ENCODE assay signal across 8 mouse cellular contexts in genomic region chr8:84614512-84615223, GRCm38 (mm10). TPM values are rescaled to one million over a fixed set of nuclear protein-coding genes. Genes with fewer than 3 reads are reported as not detected.
DNase-seq lines count a peak whose midpoint lies in the region; ATAC-seq lines count a peak whose summit lies in the region.

No protein-coding gene starts in this region.

- WGBS in neural tube, embryonic 13.5 days = 28% methylated on average over 16 of the region's 16 CpGs
- WGBS in midbrain, embryonic 15.5 days = 32% methylated on average over 16 of the region's 16 CpGs

- peak; percentile 17 for DNase-seq in gastrocnemius, adult 18-20 months (ENCODE audit: low spot score)
- no peak for DNase-seq in gastrocnemius, adult 8-10 months (ENCODE audit: low spot score in 2 of 2)
- peak; percentile 64 for DNase-seq in thymus, postnatal 0 days (ENCODE audit: low spot score)
- no peak for DNase-seq in thymus, adult 18-20 months
- no peak for DNase-seq in spleen, postnatal 4 days (ENCODE audit: low spot score in 2 of 2)

- H3K27ac ChIP-seq in neural tube, embryonic 13.5 days (replicated peaks) = 0 out of 2 replicates have a peak overlapping the region, but pooled peaks have one; percentile 18
- H3K27ac ChIP-seq in midbrain, embryonic 15.5 days = no peak overlapping the region

- H3K4me2 ChIP-seq in neural tube, embryonic 13.5 days = no peak overlapping the region
- no peak overlapping the region for H3K4me2 ChIP-seq in midbrain, embryonic 15.5 days

- H3K9me3 ChIP-seq in neural tube, embryonic 13.5 days = no peaks in the 10 kb centered on the region
- H3K9me3 ChIP-seq in midbrain, embryonic 15.5 days = no peaks in the 10 kb centered on the region

- peak; percentile 45 to 59; a peak in 2 of 4 replicates for ATAC-seq in hematopoietic stem cell, adult 5-6 weeks (replicated peaks in 1 of 2; ENCODE audit: insufficient read depth in 1 of 2, low FRiP score in 2 of 2, low TSS enrichment in 1 of 2, low read depth in 1 of 2, poor library complexity in 2 of 2, severe bottlenecking in 2 of 2)
- no peak for ATAC-seq in neural tube, embryonic 13.5 days (ENCODE audit: low read depth)
- no peak for ATAC-seq in midbrain, embryonic 15.5 days (replicated peaks)

- no peaks in the 10 kb centered on the region for H3K27me3 ChIP-seq in neural tube, embryonic 13.5 days
- 0 out of 2 replicates have a peak, but pooled peaks cover 5% of the 10 kb centered on the region for H3K27me3 ChIP-seq in midbrain, embryonic 15.5 days (replicated peaks)

- H3K4me3 ChIP-seq in neural tube, embryonic 13.5 days = no peak overlapping the region
- no peak overlapping the region for H3K4me3 ChIP-seq in midbrain, embryonic 15.5 days

- H3K36me3 ChIP-seq in neural tube, embryonic 13.5 days = peaks cover 23% of the 10 kb centered on the region
- H3K36me3 ChIP-seq in midbrain, embryonic 15.5 days (replicated peaks) = 0 out of 2 replicates have a peak, but pooled peaks cover 8% of the 10 kb centered on the region

- H3K9ac ChIP-seq in neural tube, embryonic 13.5 days = no peak overlapping the region
- H3K9ac ChIP-seq in midbrain, embryonic 15.5 days = no peak overlapping the region

- H3K4me1 ChIP-seq in neural tube, embryonic 13.5 days (replicated peaks) = peaks cover 30% of the 10 kb centered on the region
- H3K4me1 ChIP-seq in midbrain, embryonic 15.5 days = peaks cover 3% of the 10 kb centered on the region; the same call in 1 of the 2 replicates

RNA-seq across cellular contexts. Expression of gene Ier2, which starts 48.0 kb away (rescaled TPM):
- total RNA-seq in gastrocnemius, adult 18-20 months (2021) = 1 to 10 TPM; 4.7 to 8.3 TPM
- total RNA-seq in gastrocnemius, adult 8-10 months (2022) = 1 to 10 TPM; 4.3 to 5.1 (median 4.5) TPM
- polyA plus RNA-seq in thymus, postnatal 0 days (2015; fragmentation: Nextera tagmentation; extraction: Ambion mirVana) = 76.9 and 86.0 TPM in 2 replicates
- 105 and 115 TPM in 2 replicates for total RNA-seq in hematopoietic stem cell, adult 5-6 weeks (2017)
- polyA plus RNA-seq in neural tube, embryonic 13.5 days (2015; fragmentation: Nextera tagmentation; extraction: Ambion mirVana) = 32.5 and 37.7 TPM in 2 replicates
- 16.9 and 17.8 TPM in 2 replicates for polyA plus RNA-seq in midbrain, embryonic 15.5 days (2015; fragmentation: Nextera tagmentation; extraction: Ambion mirVana)

Comparison
In these comparisons a context has a peak if more than half of its experiments do, and no peak if none do; other contexts are left out.
1. DNase-seq: peak in gastrocnemius, adult 18-20 months (single experiment) and thymus, postnatal 0 days (single experiment); none in gastrocnemius, adult 8-10 months (0 of 2), thymus, adult 18-20 months (0 of 2) and spleen, postnatal 4 days (0 of 2).
2. ATAC-seq: peak in hematopoietic stem cell, adult 5-6 weeks (2 of 2); none in neural tube, embryonic 13.5 days (single experiment) and midbrain, embryonic 15.5 days (single experiment).
3. RNA of gene Ier2, which starts 48.0 kb away (total RNA-seq): 105 to 115 TPM in hematopoietic stem cell, adult 5-6 weeks; 4.7 to 8.3 TPM in gastrocnemius, adult 18-20 months and 4.3 to 5.1 TPM in gastrocnemius, adult 8-10 months; every median in the first group is over 10 times any median in the second.